Mouse (Mus musculus) liver, postnatal 0 days (tissue): ENCODE results near the gene Rad51b.

ENCODE experiments used
- CTCF ChIP-seq: sonication (generic); IDR thresholded peaks from 2 replicates; pipeline ENCODE4 v1.5.1; 2016; ENCODE audit warnings: antibody characterized with exemption, low read depth
- EP300 ChIP-seq: IDR thresholded peaks from 2 replicates; pipeline ENCODE4 v1.6.1; 2016; ENCODE audit warnings: antibody characterized with exemption, low read depth, mild to moderate bottlenecking

GRCm38 (mm10) chr12:79675440-79676176, 378.5 kb downstream of the Rad51b start:
- TF ChIP-seq CTCF, result no peak
- peak; percentile 25 for TF ChIP-seq EP300
